Mouse (Mus musculus): ENCODE measurements at regions not wholly inside any gene's neighbourhood (a gene's known extent, or its start where the extent isn't known, plus 50 kb on each side); places are given as distances from the start of the nearest gene placed in this dataset.

- Histone ChIP-seq H3K9me3 (ENCODE audit: control insufficient read depth, low read length) (no peaks in the 10 kb centered on the region), H3K4me2 (replicated peaks) (no peak overlapping the region), H3K27ac (no peak overlapping the region), H3K4me3 (replicated peaks; ENCODE audit: low read length) (no peak overlapping the region), H3K4me1 (replicated peaks; ENCODE audit: control insufficient read depth, insufficient read depth, low read length) (peaks cover 7% of the 10 kb centered on the region; the same call in 1 of the 2 replicates), H3K36me3 (replicated peaks; ENCODE audit: control insufficient read depth, insufficient read depth) (no peaks in the 10 kb centered on the region), H3K9ac (no peak overlapping the region), H3K27me3 (ENCODE audit: control insufficient read depth, insufficient read depth, low read length) (no peaks in the 10 kb centered on the region)
- ATAC-seq (ENCODE audit: low FRiP score) (no peak), DNase-seq (ENCODE audit: low spot score) (no peak)
- 93% methylated on average over 14 of the region's 14 CpGs for WGBS
Observed at GRCm38 (mm10) chr3:8739299-8739698, 870.6 kb downstream of the Zfp704 start.

GRCm38 (mm10) chr3:8736239-8736953 is 873.5 kb downstream of the Zfp704 start:
- no peak overlapping the region for H3K27ac ChIP-seq
- 18% methylated on average over 10 of the region's 10 CpGs for WGBS
- no peak overlapping the region for H3K9ac ChIP-seq

GRCm38 (mm10) chr3:8734096-8734495 is 875.8 kb downstream of the Zfp704 start:
- WGBS = 86% methylated on average over 3 of the region's 3 CpGs
- no peak overlapping the region for H3K27ac ChIP-seq
- H3K27me3 ChIP-seq (ENCODE audit: control insufficient read depth, insufficient read depth, low read length) = no peaks in the 10 kb centered on the region
- H3K9ac ChIP-seq = no peak overlapping the region
- H3K36me3 ChIP-seq (replicated peaks; ENCODE audit: control insufficient read depth, insufficient read depth) = no peaks in the 10 kb centered on the region
- H3K4me3 ChIP-seq (replicated peaks; ENCODE audit: low read length) = no peak overlapping the region
- no peak for DNase-seq (ENCODE audit: low spot score)
- no peak overlapping the region for H3K4me2 ChIP-seq (replicated peaks)
- ATAC-seq (ENCODE audit: low FRiP score) = no peak
- no peaks in the 10 kb centered on the region for H3K9me3 ChIP-seq (ENCODE audit: control insufficient read depth, low read length)
- peaks cover 7% of the 10 kb centered on the region; the same call in 1 of the 2 replicates for H3K4me1 ChIP-seq (replicated peaks; ENCODE audit: control insufficient read depth, insufficient read depth, low read length)

More at GRCm38 (mm10) chr3:8736239-8736953, 873.5 kb downstream of the Zfp704 start:
- Histone ChIP-seq H3K27me3 (ENCODE audit: control insufficient read depth, insufficient read depth, low read length) (no peaks in the 10 kb centered on the region), H3K4me1 (replicated peaks; ENCODE audit: control insufficient read depth, insufficient read depth, low read length) (peaks cover 7% of the 10 kb centered on the region; the same call in 1 of the 2 replicates), H3K4me3 (replicated peaks; ENCODE audit: low read length) (no peak overlapping the region), H3K36me3 (replicated peaks; ENCODE audit: control insufficient read depth, insufficient read depth) (no peaks in the 10 kb centered on the region), H3K9me3 (ENCODE audit: control insufficient read depth, low read length) (no peaks in the 10 kb centered on the region), H3K4me2 (replicated peaks) (no peak overlapping the region)
- ATAC-seq (ENCODE audit: low FRiP score) = peak; percentile 77
- peak; percentile 32 for DNase-seq (ENCODE audit: low spot score)

GRCm38 (mm10) chr3:8731398-8731797 is 878.5 kb downstream of the Zfp704 start:
- peaks cover 5% of the 10 kb centered on the region; the same call in 1 of the 2 replicates for H3K4me1 ChIP-seq (replicated peaks; ENCODE audit: control insufficient read depth, insufficient read depth, low read length)
- H3K9ac ChIP-seq = no peak overlapping the region
- WGBS = 77% methylated on average over 6 of the region's 6 CpGs
- H3K4me3 ChIP-seq (replicated peaks; ENCODE audit: low read length) = no peak overlapping the region
- DNase-seq (ENCODE audit: low spot score) = no peak
- no peak overlapping the region for H3K27ac ChIP-seq
- H3K27me3 ChIP-seq (ENCODE audit: control insufficient read depth, insufficient read depth, low read length) = no peaks in the 10 kb centered on the region
- no peaks in the 10 kb centered on the region for H3K9me3 ChIP-seq (ENCODE audit: control insufficient read depth, low read length)
- H3K4me2 ChIP-seq (replicated peaks) = no peak overlapping the region
- no peak for ATAC-seq (ENCODE audit: low FRiP score)
- H3K36me3 ChIP-seq (replicated peaks; ENCODE audit: control insufficient read depth, insufficient read depth) = no peaks in the 10 kb centered on the region

GRCm38 (mm10) chr3:8721628-8722594 is 888.0 kb downstream of the Zfp704 start:
- Histone ChIP-seq H3K27me3 (ENCODE audit: control insufficient read depth, insufficient read depth, low read length) (no peaks in the 10 kb centered on the region), H3K9ac (no peak overlapping the region), H3K27ac (no peak overlapping the region), H3K4me3 (replicated peaks; ENCODE audit: low read length) (no peak overlapping the region), H3K36me3 (replicated peaks; ENCODE audit: control insufficient read depth, insufficient read depth) (no peaks in the 10 kb centered on the region), H3K4me1 (replicated peaks; ENCODE audit: control insufficient read depth, insufficient read depth, low read length) (peaks cover 16% of the 10 kb centered on the region), H3K4me2 (replicated peaks) (no peak overlapping the region), H3K9me3 (ENCODE audit: control insufficient read depth, low read length) (no peaks in the 10 kb centered on the region)
- 65% methylated on average over 4 of the region's 4 CpGs for WGBS
- DNase-seq (ENCODE audit: low spot score) (no peak), ATAC-seq (ENCODE audit: low FRiP score) (no peak)

- WGBS = 51% methylated on average over 7 of the region's 7 CpGs
- DNase-seq (ENCODE audit: low spot score) (no peak), ATAC-seq (ENCODE audit: low FRiP score) (no peak)
Observed at GRCm38 (mm10) chr3:8720586-8721100, 889.2 kb downstream of the Zfp704 start.

DNA sequence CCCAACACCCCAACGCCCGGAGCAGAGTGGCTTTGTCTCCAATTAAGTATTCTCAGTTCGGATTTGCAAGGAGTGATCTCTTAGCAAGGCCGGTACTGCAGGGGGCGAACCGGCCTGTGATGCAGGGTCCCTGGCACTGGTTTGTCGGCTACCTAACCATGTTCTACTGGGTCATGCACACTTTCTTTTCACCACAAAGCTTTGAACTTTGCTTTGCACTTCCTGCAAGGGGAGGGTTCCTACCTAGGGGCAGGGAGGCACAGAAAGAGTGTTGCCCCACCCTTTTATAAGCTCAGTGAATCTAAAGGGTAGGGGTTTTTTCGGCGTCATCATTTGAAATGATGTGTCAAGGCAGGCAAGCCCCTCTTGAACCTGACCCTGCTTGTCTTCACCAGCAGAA is 891.7 kb downstream of the Zfp704 start:
- no peak overlapping the region for H3K27ac ChIP-seq
- H3K27me3 ChIP-seq (ENCODE audit: control insufficient read depth, insufficient read depth, low read length) = no peaks in the 10 kb centered on the region
- H3K4me2 ChIP-seq (replicated peaks) = peak overlapping the region; percentile 64; the same call in 1 of the 2 replicates
- peaks cover 23% of the 10 kb centered on the region for H3K4me1 ChIP-seq (replicated peaks; ENCODE audit: control insufficient read depth, insufficient read depth, low read length)
- ATAC-seq (ENCODE audit: low FRiP score) (no peak), DNase-seq (ENCODE audit: low spot score) (no peak)
- WGBS = 12% methylated on average over 9 of the region's 9 CpGs
- H3K36me3 ChIP-seq (replicated peaks; ENCODE audit: control insufficient read depth, insufficient read depth) = no peaks in the 10 kb centered on the region
- H3K9me3 ChIP-seq (ENCODE audit: control insufficient read depth, low read length) = no peaks in the 10 kb centered on the region
- H3K4me3 ChIP-seq (replicated peaks; ENCODE audit: low read length) = no peak overlapping the region
- H3K9ac ChIP-seq = no peak overlapping the region

More at GRCm38 (mm10) chr3:8720586-8721100, 889.2 kb downstream of the Zfp704 start:
- no peak overlapping the region for H3K4me2 ChIP-seq (replicated peaks)
- H3K4me3 ChIP-seq (replicated peaks; ENCODE audit: low read length) = no peak overlapping the region
- H3K36me3 ChIP-seq (replicated peaks; ENCODE audit: control insufficient read depth, insufficient read depth) = no peaks in the 10 kb centered on the region
- no peaks in the 10 kb centered on the region for H3K9me3 ChIP-seq (ENCODE audit: control insufficient read depth, low read length)
- H3K4me1 ChIP-seq (replicated peaks; ENCODE audit: control insufficient read depth, insufficient read depth, low read length) = peaks cover 23% of the 10 kb centered on the region
- H3K27me3 ChIP-seq (ENCODE audit: control insufficient read depth, insufficient read depth, low read length) = no peaks in the 10 kb centered on the region
- no peak overlapping the region for H3K9ac ChIP-seq
- no peak overlapping the region for H3K27ac ChIP-seq

- peak overlapping the region; percentile 40 for H3K9ac ChIP-seq
- ATAC-seq (ENCODE audit: low FRiP score) (peak; percentile 73), DNase-seq (ENCODE audit: low spot score) (peak; percentile 31)
- 1% methylated on average over 18 of the region's 18 CpGs for WGBS
- H3K4me1 ChIP-seq (replicated peaks; ENCODE audit: control insufficient read depth, insufficient read depth, low read length) = peaks cover 23% of the 10 kb centered on the region
- no peaks in the 10 kb centered on the region for H3K27me3 ChIP-seq (ENCODE audit: control insufficient read depth, insufficient read depth, low read length)
- H3K9me3 ChIP-seq (ENCODE audit: control insufficient read depth, low read length) = no peaks in the 10 kb centered on the region
- no peak overlapping the region for H3K27ac ChIP-seq
- peak overlapping the region; percentile 26 for H3K4me3 ChIP-seq (replicated peaks; ENCODE audit: low read length)
- no peaks in the 10 kb centered on the region for H3K36me3 ChIP-seq (replicated peaks; ENCODE audit: control insufficient read depth, insufficient read depth)
- peak overlapping the region; percentile 64 for H3K4me2 ChIP-seq (replicated peaks)
Observed at GRCm38 (mm10) chr3:8717334-8717812, 892.5 kb downstream of the Zfp704 start.

Data from hindbrain, embryonic 14.5 days (tissue).